Mouse (Mus musculus): Measurements from ENCODE around the gene Tap2. TPM values are rescaled to one million over a fixed set of nuclear protein-coding genes. Genes with fewer than 3 reads are reported as not detected.

Gene Tap2
- polyA plus RNA-seq, 1 experiment from 2014 or later = 1.4 TPM

DNA sequence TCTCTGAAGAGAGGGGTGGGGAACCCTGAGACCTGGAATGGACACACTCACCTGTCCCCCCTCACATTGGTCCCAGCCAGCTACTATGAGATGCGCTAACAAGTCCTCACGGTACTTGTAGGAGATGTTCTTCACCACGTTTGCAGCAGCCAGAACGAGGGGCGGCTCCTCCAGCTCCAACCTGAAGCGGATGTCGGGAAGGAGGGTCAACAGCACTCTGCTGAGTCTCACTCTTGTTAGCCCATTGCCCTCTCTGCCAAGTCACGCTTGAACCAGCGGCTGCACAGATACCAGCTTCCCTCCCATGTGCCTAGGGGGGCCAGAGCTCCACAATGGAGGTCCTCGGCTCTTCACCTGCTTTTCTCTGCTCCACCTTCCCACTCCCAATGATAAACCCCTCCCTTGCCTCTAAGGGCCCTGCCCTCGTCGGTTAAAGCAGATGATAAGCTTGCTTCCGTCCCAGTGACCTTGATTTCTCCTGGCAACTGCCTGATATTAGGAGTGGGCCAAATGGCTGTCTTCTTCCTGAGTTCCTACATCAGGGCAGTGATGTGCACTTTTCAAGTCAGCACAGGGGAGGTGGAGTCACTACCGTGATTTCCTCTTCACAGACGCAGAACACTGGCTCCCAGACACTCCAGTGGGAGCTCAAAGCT, 19.6 kb upstream of the Tap2 start:
- H3K4me1 ChIP-seq (replicated peaks) = peaks cover 19% of the 10 kb centered on the region
- peaks cover 57% of the 10 kb centered on the region for H3K27me3 ChIP-seq (ENCODE audit: insufficient read depth, poor library complexity, severe bottlenecking)

DNA sequence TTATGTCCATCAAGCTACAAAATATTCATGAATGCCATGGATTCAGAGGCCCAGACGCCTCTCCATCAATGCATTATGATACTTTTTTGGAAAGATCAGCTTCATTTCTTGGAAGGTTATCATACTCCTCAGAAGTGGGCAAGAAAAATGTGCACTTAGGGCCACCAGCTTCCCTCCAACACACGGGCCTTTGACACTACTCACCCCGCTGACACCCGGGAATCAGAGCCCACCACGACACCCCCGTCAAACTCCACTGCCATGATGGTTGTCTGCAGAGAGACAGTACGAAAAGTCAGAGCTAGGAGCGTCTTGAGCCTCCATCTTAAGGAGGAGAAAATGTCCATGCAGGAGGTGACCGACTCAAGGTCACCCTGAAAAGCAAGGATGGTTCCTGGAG, 17.8 kb upstream of the Tap2 start:
- DNase-seq (ENCODE audit: low spot score) = no peak
- H3K4me3 ChIP-seq = no peak overlapping the region
- H3K27ac ChIP-seq = no peak overlapping the region
- WGBS = 89% methylated on average over 9 of the region's 9 CpGs
- H3K9me3 ChIP-seq = no peaks in the 10 kb centered on the region
- peaks cover 19% of the 10 kb centered on the region for H3K4me1 ChIP-seq (replicated peaks)
- H3K36me3 ChIP-seq = no peaks in the 10 kb centered on the region
- H3K27me3 ChIP-seq (ENCODE audit: insufficient read depth, poor library complexity, severe bottlenecking) = peaks cover 75% of the 10 kb centered on the region

More for the DNA sequence above, 19.6 kb upstream of the Tap2 start:
- no peak for DNase-seq (ENCODE audit: low spot score)
- Histone ChIP-seq H3K9me3 (no peaks in the 10 kb centered on the region), H3K27ac (no peak overlapping the region), H3K36me3 (no peaks in the 10 kb centered on the region), H3K4me3 (no peak overlapping the region)
- WGBS = 83% methylated on average over 15 of the region's 15 CpGs

DNA sequence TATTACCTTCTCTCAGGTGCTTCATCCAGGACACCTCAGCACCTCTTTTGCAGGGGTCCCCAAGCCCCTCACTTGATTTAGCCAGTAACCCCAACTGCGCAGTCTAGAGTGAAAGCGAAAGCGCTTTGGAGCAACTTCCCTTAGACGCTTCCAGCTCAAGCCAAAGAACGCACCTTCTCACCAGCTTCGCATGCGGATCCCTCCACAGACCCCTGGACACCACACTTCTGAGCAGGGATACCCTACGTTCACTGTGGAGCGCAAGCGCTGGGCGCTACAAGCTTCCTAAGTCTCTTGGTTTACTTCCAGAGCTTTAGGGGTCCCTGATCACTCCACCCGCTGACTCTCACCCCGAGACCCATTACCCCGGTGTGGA, 16.5 kb upstream of the Tap2 start:
- H3K4me3 ChIP-seq = peak overlapping the region; percentile 56
- H3K36me3 ChIP-seq = no peaks in the 10 kb centered on the region
- 4% methylated on average over 14 of the region's 14 CpGs for WGBS
- no peak for DNase-seq (ENCODE audit: low spot score)
- peaks cover 19% of the 10 kb centered on the region for H3K4me1 ChIP-seq (replicated peaks)
- peaks cover 86% of the 10 kb centered on the region for H3K27me3 ChIP-seq (ENCODE audit: insufficient read depth, poor library complexity, severe bottlenecking)
- H3K9me3 ChIP-seq = no peaks in the 10 kb centered on the region
- H3K27ac ChIP-seq = peak overlapping the region; percentile 35; the same call in 1 of the 2 replicates

GRCm38 (mm10) chr17:34187261-34187916, 15.9 kb upstream of the Tap2 start, which contains the start of the genes Tap1 and Psmb9:
Tap1 (plus strand) TSS chr17:34187553.
Psmb9 (minus strand) TSS chr17:34187764.
- Histone ChIP-seq H3K9me3 (no peaks in the 10 kb centered on the region), H3K4me1 (replicated peaks) (peaks cover 19% of the 10 kb centered on the region), H3K27me3 (ENCODE audit: insufficient read depth, poor library complexity, severe bottlenecking) (peaks cover 92% of the 10 kb centered on the region), H3K36me3 (no peaks in the 10 kb centered on the region), H3K4me3 (peak within 1 kb of the TSS; percentile 56), H3K27ac (peak within 1 kb of the TSS; percentile 57)
- DNase-seq (ENCODE audit: low spot score) = peak; percentile 92
- under 1% methylated on average over 46 of the region's 46 CpGs for WGBS

DNA sequence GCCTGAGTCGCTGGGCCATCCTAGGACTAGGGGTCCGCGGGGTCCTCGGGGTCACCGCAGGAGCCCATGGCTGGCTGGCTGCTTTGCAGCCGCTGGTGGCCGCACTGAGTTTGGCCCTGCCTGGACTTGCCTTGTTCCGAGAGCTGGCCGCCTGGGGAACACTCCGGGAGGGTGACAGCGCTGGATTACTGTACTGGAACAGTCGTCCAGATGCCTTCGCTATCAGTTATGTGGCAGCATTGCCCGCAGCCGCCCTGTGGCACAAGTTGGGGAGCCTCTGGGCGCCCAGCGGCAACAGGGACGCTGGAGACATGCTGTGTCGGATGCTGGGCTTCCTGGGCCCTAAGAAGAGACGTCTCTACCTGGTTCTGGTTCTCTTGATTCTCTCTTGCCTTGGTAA, 15.3 kb upstream of the Tap2 start:
- no peak for DNase-seq (ENCODE audit: low spot score)
- no peaks in the 10 kb centered on the region for H3K9me3 ChIP-seq
- 3% methylated on average over 20 of the region's 20 CpGs for WGBS
- no peaks in the 10 kb centered on the region for H3K36me3 ChIP-seq
- H3K27ac ChIP-seq = peak overlapping the region; percentile 57
- peak overlapping the region; percentile 56 for H3K4me3 ChIP-seq
- H3K27me3 ChIP-seq (ENCODE audit: insufficient read depth, poor library complexity, severe bottlenecking) = peaks cover 98% of the 10 kb centered on the region
- peaks cover 19% of the 10 kb centered on the region for H3K4me1 ChIP-seq (replicated peaks)

DNA sequence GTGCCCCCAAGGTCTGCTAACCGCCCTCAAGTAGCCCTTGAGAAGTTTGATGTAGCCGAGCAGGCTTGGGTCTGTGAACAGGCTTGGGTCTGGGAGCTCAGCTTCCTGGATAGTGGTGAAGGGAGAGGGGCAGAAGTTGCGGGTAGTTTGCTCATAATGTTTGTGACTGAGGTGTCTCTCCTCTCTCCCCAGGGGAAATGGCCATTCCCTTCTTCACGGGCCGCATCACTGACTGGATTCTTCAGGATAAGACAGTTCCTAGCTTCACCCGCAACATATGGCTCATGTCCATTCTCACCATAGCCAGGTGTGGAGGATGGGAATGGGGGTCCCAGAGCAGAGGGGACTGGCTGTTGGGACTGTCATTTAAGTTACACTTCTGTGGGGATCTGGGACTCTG, 14.3 kb upstream of the Tap2 start:
- H3K27ac ChIP-seq = no peak overlapping the region
- H3K36me3 ChIP-seq = no peaks in the 10 kb centered on the region
- no peak overlapping the region for H3K4me3 ChIP-seq
- no peaks in the 10 kb centered on the region for H3K9me3 ChIP-seq
- peaks cover 98% of the 10 kb centered on the region for H3K27me3 ChIP-seq (ENCODE audit: insufficient read depth, poor library complexity, severe bottlenecking)
- no peak for DNase-seq (ENCODE audit: low spot score)
- 77% methylated on average over 6 of the region's 6 CpGs for WGBS
- peaks cover 19% of the 10 kb centered on the region for H3K4me1 ChIP-seq (replicated peaks)

DNA sequence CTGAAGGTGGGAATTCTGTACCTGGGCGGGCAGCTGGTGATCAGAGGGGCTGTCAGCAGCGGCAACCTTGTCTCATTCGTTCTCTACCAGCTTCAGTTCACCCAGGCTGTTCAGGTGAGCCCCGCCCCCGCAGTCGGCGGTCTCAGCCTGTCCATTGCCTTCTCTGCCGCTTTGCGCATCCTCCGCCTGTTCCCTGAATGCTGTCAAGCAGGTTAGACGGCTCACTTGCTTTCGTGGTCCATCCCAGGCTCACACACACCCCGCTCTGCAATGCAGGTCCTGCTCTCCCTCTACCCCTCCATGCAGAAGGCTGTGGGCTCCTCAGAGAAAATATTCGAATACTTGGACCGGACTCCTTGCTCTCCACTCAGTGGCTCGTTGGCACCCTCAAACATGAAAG, 10.5 kb upstream of the Tap2 start:
- Histone ChIP-seq H3K4me1 (replicated peaks) (peaks cover 16% of the 10 kb centered on the region), H3K27ac (no peak overlapping the region), H3K36me3 (no peaks in the 10 kb centered on the region), H3K9me3 (no peaks in the 10 kb centered on the region), H3K27me3 (ENCODE audit: insufficient read depth, poor library complexity, severe bottlenecking) (peaks cover 99% of the 10 kb centered on the region), H3K4me3 (no peak overlapping the region)
- no peak for DNase-seq (ENCODE audit: low spot score)
- 25% methylated on average over 16 of the region's 16 CpGs for WGBS

GRCm38 (mm10) chr17:34193468-34193867, 9.9 kb upstream of the Tap2 start:
- Histone ChIP-seq H3K4me1 (replicated peaks) (peaks cover 17% of the 10 kb centered on the region), H3K4me3 (no peak overlapping the region), H3K27me3 (ENCODE audit: insufficient read depth, poor library complexity, severe bottlenecking) (peaks cover 99% of the 10 kb centered on the region), H3K36me3 (no peaks in the 10 kb centered on the region), H3K9me3 (no peaks in the 10 kb centered on the region), H3K27ac (no peak overlapping the region)
- no peak for DNase-seq (ENCODE audit: low spot score)
- 62% methylated on average over 8 of the region's 8 CpGs for WGBS

- DNase-seq (ENCODE audit: low spot score) = no peak
- H3K27me3 ChIP-seq (ENCODE audit: insufficient read depth, poor library complexity, severe bottlenecking) = peaks cover 98% of the 10 kb centered on the region
- WGBS = 88% methylated on average over 4 of the region's 4 CpGs
- no peaks in the 10 kb centered on the region for H3K9me3 ChIP-seq
- H3K4me1 ChIP-seq (replicated peaks) = peaks cover 19% of the 10 kb centered on the region
- H3K36me3 ChIP-seq = no peaks in the 10 kb centered on the region
- no peak overlapping the region for H3K4me3 ChIP-seq
- no peak overlapping the region for H3K27ac ChIP-seq
Measured at GRCm38 (mm10) chr17:34194723-34195122, 8.6 kb upstream of the Tap2 start.

DNA sequence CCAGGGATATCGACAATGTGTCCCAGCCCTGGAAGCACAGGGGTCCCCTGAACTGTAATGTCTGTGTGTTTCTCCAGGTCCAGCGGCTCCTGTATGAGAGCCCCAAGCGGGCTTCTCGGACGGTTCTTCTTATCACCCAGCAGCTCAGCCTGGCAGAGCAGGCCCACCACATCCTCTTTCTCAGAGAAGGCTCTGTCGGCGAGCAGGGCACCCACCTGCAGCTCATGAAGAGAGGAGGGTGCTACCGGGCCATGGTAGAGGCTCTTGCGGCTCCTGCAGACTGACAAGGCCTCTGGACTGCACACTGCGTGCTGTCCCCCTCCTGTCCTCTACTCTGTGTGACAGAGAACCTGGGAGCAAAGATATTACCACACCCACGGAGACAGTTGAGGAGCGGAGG, 6.8 kb upstream of the Tap2 start:
- 30% methylated on average over 12 of the region's 12 CpGs for WGBS
- H3K36me3 ChIP-seq = no peaks in the 10 kb centered on the region
- H3K27ac ChIP-seq = no peak overlapping the region
- H3K4me1 ChIP-seq (replicated peaks) = peaks cover 19% of the 10 kb centered on the region
- no peak for DNase-seq (ENCODE audit: low spot score)
- peaks cover 98% of the 10 kb centered on the region for H3K27me3 ChIP-seq (ENCODE audit: insufficient read depth, poor library complexity, severe bottlenecking)
- no peak overlapping the region for H3K4me3 ChIP-seq
- H3K9me3 ChIP-seq = no peaks in the 10 kb centered on the region

DNA sequence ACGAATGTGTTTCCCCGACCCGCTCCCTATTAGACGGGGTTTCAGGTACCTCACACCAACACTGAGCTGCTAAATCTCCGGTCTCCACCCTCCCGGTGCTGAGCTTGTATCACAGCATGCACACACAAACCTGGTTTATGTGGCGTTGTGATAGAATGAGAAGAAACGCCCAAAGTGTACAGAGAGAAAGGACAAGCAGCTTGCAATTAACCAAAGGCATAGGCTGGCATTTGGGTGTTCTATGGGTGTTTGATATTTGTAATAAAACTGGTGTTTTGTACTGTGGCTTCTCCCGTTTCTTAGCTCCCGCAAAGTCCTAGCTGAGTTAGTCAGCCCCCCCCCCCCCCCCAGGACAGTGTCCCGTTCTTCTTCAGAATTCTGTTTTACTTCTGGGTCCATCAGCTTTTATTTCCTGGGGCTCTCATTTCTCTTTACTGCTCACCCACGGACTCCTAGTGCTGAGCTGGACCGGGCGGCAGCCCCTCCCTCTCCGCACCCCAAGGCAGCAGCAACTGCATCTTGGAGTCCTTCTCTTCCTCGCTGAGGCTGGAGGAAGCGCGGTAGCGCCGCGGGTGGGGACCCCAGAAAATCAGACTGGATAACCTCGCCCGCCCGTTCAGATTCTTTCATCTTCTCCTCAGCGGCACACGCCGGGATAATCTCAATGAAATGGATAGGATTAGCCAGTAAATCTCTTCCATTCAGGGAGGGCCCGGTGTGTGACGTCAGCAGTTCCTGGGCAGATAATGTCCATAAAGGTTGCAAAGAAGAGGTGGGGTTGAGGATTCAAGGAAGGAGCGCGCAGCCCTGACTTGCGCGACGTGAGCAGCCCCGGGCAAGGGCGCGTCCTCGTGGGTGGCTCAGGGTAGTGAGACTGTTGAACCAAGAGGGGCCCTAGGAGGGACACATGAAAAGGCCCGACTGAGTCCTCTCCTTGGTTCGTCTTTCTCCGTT, 6.1 kb upstream of the Tap2 start, which contains the start of gene Psmb8:
Gene Psmb8, plus strand, starts transcription at position 781 of the 954 bp plus-strand sequence.
- peaks cover 19% of the 10 kb centered on the region for H3K4me1 ChIP-seq (replicated peaks)
- H3K4me3 ChIP-seq = peak within 1 kb of the TSS; percentile 51
- DNase-seq (ENCODE audit: low spot score) = peak; percentile 84
- WGBS = 6% methylated on average over 41 of the region's 41 CpGs
- no peaks in the 10 kb centered on the region for H3K9me3 ChIP-seq
- H3K36me3 ChIP-seq = no peaks in the 10 kb centered on the region
- peaks cover 95% of the 10 kb centered on the region for H3K27me3 ChIP-seq (ENCODE audit: insufficient read depth, poor library complexity, severe bottlenecking)
- H3K27ac ChIP-seq = no peak within 1 kb of the TSS

DNA sequence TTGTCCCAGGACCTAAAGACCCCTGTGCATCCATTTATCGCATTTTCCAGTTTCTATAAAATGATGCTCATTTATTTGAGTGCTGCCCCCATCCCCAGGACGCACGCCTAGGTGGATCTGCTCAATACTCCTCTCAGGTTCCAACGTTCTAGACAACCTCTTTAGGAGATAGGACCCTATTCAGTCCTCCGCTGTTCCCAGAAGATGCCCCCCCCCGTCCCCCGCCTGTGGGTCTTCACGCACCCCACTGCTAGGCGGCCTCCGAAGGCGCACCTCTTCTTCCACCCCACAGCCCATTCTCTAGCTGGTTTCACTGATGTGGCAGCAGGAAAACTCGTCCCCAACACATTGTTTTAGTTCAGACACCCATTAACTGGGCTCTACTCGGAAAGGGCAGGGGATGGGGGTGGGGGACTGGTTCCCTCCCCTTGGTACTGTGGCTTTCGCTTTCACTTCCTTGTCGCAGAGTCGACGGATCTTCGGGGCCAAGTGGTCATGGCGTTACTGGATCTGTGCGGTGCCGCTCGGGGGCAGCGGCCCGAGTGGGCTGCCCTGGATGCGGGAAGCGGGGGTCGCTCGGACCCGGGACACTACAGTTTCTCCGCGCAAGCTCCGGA, 5.3 kb upstream of the Tap2 start:
- H3K27ac ChIP-seq = no peak overlapping the region
- DNase-seq (ENCODE audit: low spot score) = no peak
- H3K27me3 ChIP-seq (ENCODE audit: insufficient read depth, poor library complexity, severe bottlenecking) = peaks cover 93% of the 10 kb centered on the region
- 3% methylated on average over 32 of the region's 32 CpGs for WGBS
- H3K4me3 ChIP-seq = peak overlapping the region; percentile 51
- H3K4me1 ChIP-seq (replicated peaks) = peaks cover 19% of the 10 kb centered on the region
- H3K9me3 ChIP-seq = no peaks in the 10 kb centered on the region
- no peaks in the 10 kb centered on the region for H3K36me3 ChIP-seq

All from hindbrain, embryonic 10.5 days (tissue).